Mouse (Mus musculus): Measurements from ENCODE around the gene Txn2.

Txn2 gene

DNA sequence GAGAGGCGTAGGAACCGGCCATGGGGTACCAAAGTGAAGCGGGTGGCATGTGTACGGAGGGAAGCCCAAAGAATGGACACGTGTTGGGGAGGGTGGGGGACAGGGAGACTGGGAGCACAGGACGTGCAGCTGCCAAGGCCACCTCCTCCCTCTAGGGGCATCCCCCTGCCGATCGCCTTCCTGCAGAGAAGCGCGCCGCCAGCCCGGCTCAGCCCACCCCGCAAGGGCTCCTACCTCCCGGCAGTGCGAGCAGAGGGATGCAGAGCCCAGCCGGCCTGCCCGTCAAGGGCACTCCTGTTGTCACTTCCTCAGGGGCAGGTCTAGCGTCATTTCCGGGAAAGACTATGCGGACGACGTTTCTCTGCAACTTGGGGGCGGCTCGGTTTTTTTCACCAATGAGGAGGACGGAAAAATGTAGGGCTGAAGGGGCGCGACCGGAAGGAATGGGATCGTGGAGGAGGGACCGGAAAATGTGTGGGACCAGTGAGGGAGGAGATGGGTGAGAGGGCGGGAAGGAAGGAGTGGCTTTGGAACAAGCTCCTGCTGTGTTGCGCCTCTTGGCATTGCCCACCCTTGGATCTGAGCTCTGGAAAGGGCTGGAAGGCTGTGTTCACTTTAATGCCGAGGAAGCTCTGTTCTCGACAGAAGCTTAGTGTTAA is at the start of gene Txn2:
TSS of gene Txn2 (minus strand) at position 334 of the 659 bp plus-strand sequence.
- peak; percentile 82 to 93 for DNase-seq (ENCODE audit: low spot score in 2 of 2)

- DNase-seq (ENCODE audit: low spot score in 2 of 2): no peak
These were observed 48.9 kb upstream of the Txn2 start for GRCm38 (mm10) chr15:77977663-77978062.

DNA sequence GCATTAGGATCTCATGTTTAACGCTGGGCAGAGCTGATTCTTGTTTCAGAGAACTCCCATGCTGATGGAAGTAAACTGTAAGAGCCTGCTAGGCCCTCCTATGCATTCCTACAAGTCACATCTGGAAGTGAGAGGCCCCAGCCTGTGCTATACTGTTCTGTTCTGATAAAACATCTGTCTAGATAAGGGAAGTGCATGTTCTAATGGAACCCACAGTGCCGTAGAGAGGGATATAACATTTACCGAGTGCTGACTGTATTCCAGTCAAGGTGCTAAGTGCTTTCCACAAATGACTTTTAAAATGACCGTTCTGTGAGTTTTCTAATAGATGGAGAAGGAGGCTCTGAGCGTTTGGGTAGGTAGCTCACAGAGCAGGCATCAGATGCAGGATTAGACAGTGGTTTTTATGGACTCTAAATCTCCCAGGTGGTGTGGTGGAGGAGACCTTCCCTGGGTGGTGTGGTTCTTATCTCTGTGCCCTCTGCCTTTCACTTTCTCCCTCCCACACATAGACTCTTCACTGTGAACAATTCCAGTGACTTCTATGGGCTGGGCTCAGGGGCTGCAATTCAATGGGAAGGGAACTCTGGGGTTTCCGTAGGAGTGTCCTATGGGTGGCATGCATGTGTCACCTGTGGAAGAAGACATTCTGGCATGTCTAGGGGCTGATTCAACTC is 45.5 kb upstream of the Txn2 start:
- no peak for DNase-seq (ENCODE audit: low spot score in 2 of 2)

DNA sequence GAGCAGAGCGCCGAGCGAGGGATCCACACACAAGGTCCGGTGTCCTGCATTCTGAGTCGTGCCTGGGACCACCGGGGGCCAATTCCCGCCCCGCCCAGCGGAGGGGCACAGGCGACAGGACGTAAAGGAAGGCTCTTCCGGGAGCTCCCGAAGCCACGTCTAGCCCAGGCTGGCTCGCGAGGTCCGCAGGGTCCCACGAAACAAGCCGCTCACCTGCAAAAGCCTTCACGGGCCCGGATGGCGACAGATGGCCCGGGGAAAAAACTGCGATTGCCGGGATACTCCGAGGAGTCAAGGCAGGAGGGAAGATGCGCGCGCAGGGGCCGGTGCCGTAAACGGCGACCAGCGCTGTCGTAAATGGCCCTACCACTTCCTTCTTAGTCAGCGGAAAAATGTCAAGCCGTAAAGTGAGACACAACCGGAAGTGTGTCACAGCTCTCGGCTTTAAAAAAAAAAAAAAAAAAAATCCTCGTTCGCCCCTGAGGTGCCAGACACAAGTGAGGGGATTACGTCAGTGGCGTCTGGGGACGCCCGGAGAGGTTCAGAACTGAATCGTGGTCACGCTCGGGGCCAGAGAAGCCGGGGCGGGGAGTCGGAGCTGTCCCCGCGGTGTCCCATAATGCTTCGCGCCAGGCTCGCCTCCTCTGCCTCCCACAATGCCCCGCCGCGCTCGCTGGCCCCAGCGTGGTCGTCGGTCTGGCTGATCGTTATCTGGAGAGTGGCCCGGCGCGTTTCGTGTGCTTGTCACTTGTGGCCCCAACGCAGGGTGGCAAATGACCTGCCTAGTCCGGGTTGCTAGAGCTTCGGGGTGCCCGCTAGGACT is 41.9 kb upstream of the Txn2 start, which contains the start of gene Eif3d:
TSS of gene Eif3d (minus strand) at position 344 of the 823 bp plus-strand sequence.
- DNase-seq (ENCODE audit: low spot score in 2 of 2): peak; percentile 99

GRCm38 (mm10) chr15:77969940-77970469 is 41.2 kb upstream of the Txn2 start:
- DNase-seq (ENCODE audit: low spot score in 2 of 2): no peak

DNA sequence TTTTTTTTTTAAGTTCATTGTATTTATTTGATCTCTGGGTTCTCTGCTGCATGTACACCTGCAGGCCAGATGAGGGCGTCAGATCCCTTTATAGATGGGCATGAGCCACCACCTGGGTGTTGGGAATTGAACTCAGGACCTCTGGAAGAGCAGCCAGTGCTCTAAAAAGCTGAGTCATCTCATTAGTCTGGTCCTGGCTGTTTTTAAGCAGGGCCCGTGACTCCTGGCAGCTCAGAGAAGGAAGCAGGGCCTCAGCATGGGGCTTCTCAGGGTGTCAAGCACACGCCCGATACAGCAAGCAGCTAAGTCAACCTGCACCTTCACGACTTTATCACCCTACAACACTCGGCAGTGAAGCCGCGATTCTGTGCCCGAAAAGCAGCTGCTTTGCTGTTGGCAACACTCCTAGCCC is 36.3 kb upstream of the Txn2 start:
- DNase-seq (ENCODE audit: low spot score in 2 of 2): no peak

DNA sequence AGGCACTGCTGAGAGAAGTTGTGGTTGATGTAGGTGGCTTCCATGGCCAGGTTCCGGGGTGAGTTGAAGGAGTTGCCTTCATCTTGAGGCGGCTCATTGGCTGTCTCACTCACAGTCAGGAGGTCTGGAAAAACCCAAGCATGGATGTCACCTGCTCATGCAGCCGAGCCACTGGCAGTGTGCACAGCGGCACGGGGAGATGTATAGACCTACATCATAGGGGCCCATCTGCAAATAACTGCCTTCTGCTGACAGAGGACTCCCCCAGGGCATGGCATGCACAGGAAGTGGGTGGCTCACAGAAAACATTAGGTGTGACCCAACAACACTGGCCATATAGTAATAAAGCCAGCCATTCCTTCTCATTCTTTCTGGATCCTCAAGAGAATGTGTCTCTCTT is 33.6 kb upstream of the Txn2 start:
- DNase-seq (ENCODE audit: low spot score in 2 of 2): no peak

GRCm38 (mm10) chr15:77960693-77961092 is 31.9 kb upstream of the Txn2 start:
- DNase-seq (ENCODE audit: low spot score in 2 of 2): no peak

DNA sequence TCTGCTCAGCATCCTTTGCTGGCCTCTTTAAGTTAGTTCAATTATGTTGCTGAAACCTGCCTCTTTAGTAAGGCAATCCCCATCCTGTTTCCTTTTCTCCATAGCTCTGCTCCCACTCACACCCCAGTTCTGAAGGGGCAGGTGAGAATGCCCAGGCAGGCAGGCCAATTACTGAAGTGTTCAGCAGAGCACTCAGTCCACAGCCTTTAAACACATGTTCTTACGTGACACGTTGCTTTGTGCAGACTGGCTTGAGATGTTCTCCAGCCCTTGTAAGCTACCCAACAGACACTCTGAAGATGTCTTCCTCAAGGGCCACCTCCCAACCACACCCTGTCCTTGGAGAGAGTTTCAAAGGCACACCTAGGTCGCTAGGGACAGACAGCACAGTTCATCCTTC is 29.3 kb upstream of the Txn2 start:
- DNase-seq (ENCODE audit: low spot score in 2 of 2): no peak

DNA sequence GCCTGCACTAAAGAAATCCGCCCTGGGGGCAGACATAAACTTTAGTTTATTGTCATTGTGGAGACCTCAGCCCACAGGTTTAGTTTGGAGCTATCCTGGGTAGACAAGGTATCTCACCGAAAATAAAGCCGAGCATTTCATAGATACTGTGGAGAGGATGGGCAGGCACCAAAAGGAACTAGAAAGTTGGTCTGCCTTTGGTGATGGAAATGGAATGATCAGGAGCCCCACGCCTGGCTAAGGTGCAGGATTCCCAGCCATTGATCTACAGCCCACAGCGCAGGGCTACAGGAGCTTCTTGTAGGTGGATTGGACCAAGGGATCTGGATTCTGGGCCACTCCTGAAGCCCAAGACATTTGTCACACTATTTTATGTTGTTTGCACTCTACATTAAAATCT is 28.8 kb upstream of the Txn2 start:
- no peak for DNase-seq (ENCODE audit: low spot score in 2 of 2)

- peak; percentile 63 to 76 for DNase-seq (ENCODE audit: low spot score in 2 of 2)
These were observed 27.6 kb upstream of the Txn2 start, which contains the start of gene Foxred2 for GRCm38 (mm10) chr15:77956404-77956901. Foxred2 (minus strand) TSS chr15:77956722.

DNA sequence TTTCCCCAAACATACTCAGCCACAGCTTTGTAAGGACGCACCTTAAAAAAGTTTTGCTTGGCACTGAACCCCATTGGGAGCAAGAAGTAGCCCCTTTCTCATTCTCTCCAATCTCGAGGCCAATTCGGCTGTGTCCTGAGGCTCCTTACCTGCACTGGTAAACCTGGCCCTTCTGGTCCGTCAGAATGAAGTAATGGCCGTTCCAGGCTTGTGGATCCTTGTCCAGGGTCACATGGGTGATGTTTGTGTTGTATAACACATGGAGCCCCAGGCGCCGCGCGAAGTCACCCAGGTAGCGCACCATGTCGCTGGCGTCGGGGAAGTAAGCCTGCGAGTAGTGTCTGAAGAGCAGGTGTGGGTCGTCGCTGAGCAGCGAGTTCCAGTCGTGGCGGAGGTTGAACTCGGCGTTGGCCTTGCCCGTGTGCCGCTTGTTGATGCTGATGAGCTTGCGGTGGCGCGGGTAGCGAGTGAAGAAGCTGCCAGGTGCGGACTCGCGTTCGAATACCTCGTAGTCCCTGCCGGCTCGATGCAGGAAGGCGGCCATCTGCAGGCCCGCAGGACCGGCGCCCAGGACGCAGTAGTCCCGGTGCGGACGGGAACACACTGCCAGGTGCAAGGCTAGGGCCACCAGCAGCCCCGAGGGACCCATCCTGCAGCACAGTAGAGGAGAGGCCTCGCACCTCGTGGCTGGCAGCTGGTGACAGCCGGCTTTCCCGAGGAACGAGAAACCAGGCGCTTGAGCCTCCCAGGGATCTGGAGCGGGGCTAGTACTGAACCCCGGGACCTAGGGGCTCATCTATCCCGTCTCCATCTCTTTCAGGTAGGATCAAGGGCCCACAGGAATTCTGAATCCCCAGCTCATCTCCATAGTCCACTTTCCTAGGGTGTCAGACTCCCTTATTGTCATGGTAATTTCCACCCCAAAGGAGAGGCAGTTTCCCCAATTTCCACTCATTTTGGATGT is 26.9 kb upstream of the Txn2 start:
- no peak for DNase-seq (ENCODE audit: low spot score in 2 of 2)

DNA sequence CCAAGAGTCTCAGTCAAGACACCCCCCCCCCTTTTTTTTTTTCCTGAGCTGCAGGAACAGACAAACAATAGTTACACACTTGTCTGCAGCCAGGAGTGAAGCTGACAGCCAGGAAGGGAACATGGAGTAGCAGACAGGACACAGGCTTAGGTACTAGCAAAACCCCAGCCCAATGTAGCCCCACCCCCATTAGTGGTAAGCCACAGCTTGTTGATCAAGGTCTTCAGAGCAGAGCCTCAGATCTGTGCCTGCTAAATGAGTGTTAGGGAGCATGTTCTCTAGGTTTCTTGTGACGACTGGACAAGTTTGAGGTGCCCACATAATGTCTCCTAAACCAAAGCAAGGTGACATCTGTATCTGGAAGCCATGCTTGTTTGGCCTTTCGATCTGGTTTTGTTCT is 25.6 kb upstream of the Txn2 start:
- no peak for DNase-seq (ENCODE audit: low spot score in 2 of 2)

- DNase-seq (ENCODE audit: low spot score in 2 of 2): no peak
These were observed 24.1 kb upstream of the Txn2 start for GRCm38 (mm10) chr15:77952921-77953320.

DNA sequence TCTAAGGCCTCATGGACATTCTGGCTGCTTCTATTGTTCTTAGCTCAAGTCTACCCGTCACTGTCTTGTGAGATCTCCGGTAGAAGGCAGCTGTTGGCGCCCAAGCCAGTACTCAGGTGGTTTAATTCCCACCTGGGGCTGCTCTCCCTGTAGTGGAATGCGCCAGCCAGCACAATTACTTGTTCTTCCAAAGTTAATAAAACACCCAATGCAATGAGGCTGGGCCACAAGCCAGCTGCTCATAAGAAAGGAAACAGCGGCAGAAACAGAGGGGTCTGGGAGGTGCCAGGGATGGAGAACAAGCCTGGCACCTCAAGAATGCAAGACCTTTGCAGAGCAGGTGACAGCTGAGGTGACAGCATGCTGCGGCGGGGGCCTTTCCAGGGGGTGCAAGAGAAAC is 20.3 kb upstream of the Txn2 start:
- DNase-seq (ENCODE audit: low spot score in 2 of 2): no peak

DNA sequence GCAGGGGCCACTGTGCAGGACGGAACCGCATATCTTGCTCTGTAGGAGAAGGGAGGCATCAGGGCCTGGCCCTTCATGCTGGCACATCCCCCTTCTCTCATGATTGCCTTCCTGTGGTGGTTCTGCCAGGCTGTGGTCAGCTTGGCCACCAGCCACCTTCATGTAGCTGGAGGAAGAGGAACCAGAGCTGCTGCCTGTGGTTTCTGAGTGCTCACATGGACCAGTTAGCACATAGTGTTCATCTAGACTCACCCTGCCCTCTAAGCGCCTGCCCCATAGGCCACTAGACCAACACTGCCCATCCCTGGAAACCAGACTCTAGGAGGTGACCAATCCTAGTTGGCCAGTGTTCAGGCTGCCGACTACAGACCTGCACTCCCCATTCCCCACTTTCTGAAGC is 16.9 kb upstream of the Txn2 start:
- no peak for DNase-seq (ENCODE audit: low spot score in 2 of 2)

- DNase-seq (ENCODE audit: low spot score in 2 of 2): no peak
These were observed 12.8 kb upstream of the Txn2 start for GRCm38 (mm10) chr15:77941563-77941962.

GRCm38 (mm10) chr15:77938516-77938915 is 9.7 kb upstream of the Txn2 start:
- no peak for DNase-seq (ENCODE audit: low spot score in 2 of 2)

GRCm38 (mm10) chr15:77935673-77936375 is 7.0 kb upstream of the Txn2 start:
- DNase-seq (ENCODE audit: low spot score in 2 of 2): peak in 1 of 2 experiments; percentile 26

GRCm38 (mm10) chr15:77934968-77935367 is 6.2 kb upstream of the Txn2 start:
- no peak for DNase-seq (ENCODE audit: low spot score in 2 of 2)

All from frontal cortex, postnatal 25 days (tissue).